In genomic region chr5:144256541-144256870, GRCm38 (mm10) we compare ENCODE assay signal across 8 mouse cellular contexts. TPM values are rescaled to one million over a fixed set of nuclear protein-coding genes. Genes with fewer than 3 reads are reported as not detected.
DNase-seq lines count a peak whose midpoint lies in the region; ATAC-seq and TF ChIP-seq lines count a peak whose summit lies in the region.

No protein-coding gene starts in this region.

- H3K4me3 ChIP-seq in lung, adult 2 months (replicated peaks; ENCODE audit: extremely low read depth, low read depth, low read length), result peak overlapping the region; percentile 91
- H3K4me3 ChIP-seq in embryonic fibroblast, embryonic 13.5 days (ENCODE audit: insufficient read depth, low read length), result peak overlapping the region; percentile 86
- peak overlapping the region; percentile 97 for H3K4me3 ChIP-seq in limb, embryonic 13.5 days
- H3K4me3 ChIP-seq in neural tube, embryonic 15.5 days (replicated peaks), result peak overlapping the region; percentile 98

- TF ChIP-seq CTCF in lung, adult 2 months (IDR thresholded peaks at IDR 0.05; ENCODE audit: insufficient read depth, low read length), result no peak
- no peak for TF ChIP-seq CTCF in embryonic fibroblast, embryonic 13.5 days (IDR thresholded peaks at IDR 0.05; ENCODE audit: borderline replicate concordance, insufficient read depth, low read length)

- intact Hi-C loops in gastrocnemius, postnatal 14 days (cut with DNase I; ENCODE audit: low total_unique reads), result no loop called here

- WGBS in lung, adult 2 months, result 6% methylated on average over 7 of the region's 7 CpGs
- 5% methylated on average over 7 of the region's 7 CpGs for WGBS in limb, embryonic 13.5 days
- WGBS in neural tube, embryonic 15.5 days, result 13% methylated on average over 7 of the region's 7 CpGs

- peak overlapping the region; percentile 86 for H3K4me2 ChIP-seq in limb, embryonic 13.5 days (replicated peaks)
- H3K4me2 ChIP-seq in neural tube, embryonic 15.5 days, result peak overlapping the region; percentile 78

- H3K9me3 ChIP-seq in limb, embryonic 13.5 days, result no peaks in the 10 kb centered on the region
- no peaks in the 10 kb centered on the region for H3K9me3 ChIP-seq in neural tube, embryonic 15.5 days (replicated peaks)

- peak overlapping the region; percentile 76 for H3K27ac ChIP-seq in embryonic fibroblast, embryonic 13.5 days (ENCODE audit: insufficient read depth, low read length)
- H3K27ac ChIP-seq in limb, embryonic 13.5 days, result peak overlapping the region; percentile 89
- H3K27ac ChIP-seq in neural tube, embryonic 15.5 days (replicated peaks), result peak overlapping the region; percentile 85

- peak overlapping the region; percentile 94 for H3K9ac ChIP-seq in limb, embryonic 13.5 days
- H3K9ac ChIP-seq in neural tube, embryonic 15.5 days (replicated peaks), result peak overlapping the region; percentile 92

- no peak for DNase-seq in lung, adult 2 months
- no peak for DNase-seq in lung, postnatal 14 days
- no peak for DNase-seq in gastrocnemius, postnatal 14 days
- DNase-seq in cerebellum, adult 8-10 months, result no peak

- peaks cover 25% of the 10 kb centered on the region for H3K4me1 ChIP-seq in lung, adult 2 months (ENCODE audit: control insufficient read depth, insufficient read depth, low read length)
- H3K4me1 ChIP-seq in embryonic fibroblast, embryonic 13.5 days (ENCODE audit: control insufficient read depth, insufficient read depth, low read length), result peaks cover 9% of the 10 kb centered on the region
- peaks cover 52% of the 10 kb centered on the region for H3K4me1 ChIP-seq in limb, embryonic 13.5 days
- peaks cover 48% of the 10 kb centered on the region for H3K4me1 ChIP-seq in neural tube, embryonic 15.5 days

- no peak for TF ChIP-seq POLR2A in lung, adult 2 months (IDR thresholded peaks at IDR 0.05; ENCODE audit: borderline replicate concordance, extremely low read depth, low read depth, low read length)
- TF ChIP-seq POLR2A in embryonic fibroblast, embryonic 13.5 days (IDR thresholded peaks at IDR 0.05; ENCODE audit: low read depth, low read length), result no peak

- peaks cover 29% of the 10 kb centered on the region for H3K36me3 ChIP-seq in limb, embryonic 13.5 days
- no peaks in the 10 kb centered on the region for H3K36me3 ChIP-seq in neural tube, embryonic 15.5 days

- no peaks in the 10 kb centered on the region for H3K27me3 ChIP-seq in limb, embryonic 13.5 days
- H3K27me3 ChIP-seq in neural tube, embryonic 15.5 days (replicated peaks), result no peaks in the 10 kb centered on the region

- ATAC-seq in limb, embryonic 13.5 days (ENCODE audit: low FRiP score, low read depth), result no peak
- no peak for ATAC-seq in neural tube, embryonic 15.5 days (ENCODE audit: low FRiP score)
- ATAC-seq in megakaryocyte-erythroid progenitor cell, adult 5-6 weeks (replicated peaks; ENCODE audit: low FRiP score, low TSS enrichment, poor library complexity, severe bottlenecking), result no peak

RNA-seq across cellular contexts. Expression of gene Bri3, which starts 12.3 kb away (rescaled TPM):
- 164 and 182 TPM in 2 replicates for polyA plus RNA-seq in lung, adult 2 months (2012; rRNA removed)
- polyA plus RNA-seq in embryonic fibroblast, embryonic 13.5 days (2011; ENCODE audit: insufficient read length, low read depth, missing spikeins), result 90.6 and 104 TPM in 2 replicates
- 112 and 126 TPM in 2 replicates for polyA plus RNA-seq in limb, embryonic 13.5 days (2015; fragmentation: Nextera tagmentation; extraction: Ambion mirVana)
- polyA plus RNA-seq in neural tube, embryonic 15.5 days (2015; fragmentation: Nextera tagmentation; extraction: Ambion mirVana), result 91.9 and 106 TPM in 2 replicates
- 10 to 100 TPM; 39.1 to 39.7 TPM for total RNA-seq in gastrocnemius, postnatal 14 days (2021)
- 29.3 and 44.6 TPM in 2 replicates for total RNA-seq in megakaryocyte-erythroid progenitor cell, adult 5-6 weeks (2014; fragmentation: Nextera tagmentation)
- 11.2 and 17.9 TPM in 2 replicates for total RNA-seq in megakaryocyte-erythroid progenitor cell, adult 5-6 weeks (2017)

RNA-seq across cellular contexts. Expression of gene Tecpr1, which starts 33.1 kb away (rescaled TPM):
- 107 and 117 TPM in 2 replicates for polyA plus RNA-seq in lung, adult 2 months (2012; rRNA removed)
- 15.1 and 15.7 TPM in 2 replicates for polyA plus RNA-seq in embryonic fibroblast, embryonic 13.5 days (2011; ENCODE audit: insufficient read length, low read depth, missing spikeins)
- 26.3 and 27.0 TPM in 2 replicates for polyA plus RNA-seq in limb, embryonic 13.5 days (2015; fragmentation: Nextera tagmentation; extraction: Ambion mirVana)
- polyA plus RNA-seq in neural tube, embryonic 15.5 days (2015; fragmentation: Nextera tagmentation; extraction: Ambion mirVana), result 40.3 and 42.6 TPM in 2 replicates
- total RNA-seq in gastrocnemius, postnatal 14 days (2021), result 10 to 100 TPM; 13.9 to 17.8 TPM
- 3.8 and 9.4 TPM in 2 replicates for total RNA-seq in megakaryocyte-erythroid progenitor cell, adult 5-6 weeks (2014; fragmentation: Nextera tagmentation)
- total RNA-seq in megakaryocyte-erythroid progenitor cell, adult 5-6 weeks (2017), result 1.7 and 5.1 TPM in 2 replicates
